Mouse (Mus musculus): ENCODE data around the gene Gprc5c. TPM values are rescaled to one million over a fixed set of nuclear protein-coding genes. Genes with fewer than 3 reads are reported as not detected.
A peak's percentile ranks its signal among the peaks of the same experiment; 100 is the strongest.
"Not testable (repeated sequence)": the region's sequence is repeated elsewhere in the genome, so short reads cannot be mapped to it uniquely, and the experiment has no call there.

Gene Gprc5c
- polyA plus RNA-seq, 1 experiment = 18.2 TPM

DNA sequence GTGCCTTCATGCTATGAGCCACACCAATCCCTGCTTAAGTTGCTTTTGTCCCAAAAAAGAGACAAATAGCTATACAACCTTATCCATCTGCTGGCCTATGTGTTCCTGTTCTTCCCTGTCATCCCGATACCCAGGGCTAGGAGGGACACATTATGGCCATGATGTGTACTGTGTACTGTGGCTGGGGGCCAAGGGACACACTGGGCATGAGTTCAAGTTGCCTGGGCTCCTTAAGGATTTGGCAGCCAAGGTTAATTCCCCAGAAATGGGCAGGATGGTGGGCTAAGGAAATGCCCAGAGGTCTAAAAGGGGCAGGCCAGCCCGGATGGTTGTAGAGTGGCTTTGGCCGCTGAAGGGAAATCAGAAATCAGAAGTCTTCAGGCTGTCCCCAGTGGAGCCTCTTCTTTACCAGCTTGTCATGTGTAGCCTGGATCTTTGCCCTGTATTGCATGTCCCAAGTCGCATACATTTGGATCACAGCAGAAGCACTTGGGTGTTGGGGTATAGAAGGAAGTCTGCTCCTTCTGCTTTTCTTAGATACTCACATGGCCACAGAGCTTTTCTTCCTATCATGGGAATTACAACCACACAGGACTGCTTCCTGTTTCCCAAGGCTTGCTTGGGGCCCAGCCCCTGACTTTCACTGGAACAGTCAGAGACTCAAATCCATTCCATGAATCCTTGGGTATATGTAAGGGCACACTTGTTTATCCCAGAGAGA, 33.6 kb downstream of the Gprc5c start:
- Histone ChIP-seq H3K4me3 (replicated peaks; ENCODE audit: extremely low read depth, low read depth, low read length) (no peak overlapping the region), H3K4me1 (ENCODE audit: control insufficient read depth, insufficient read depth, low read length) (no peaks in the 10 kb centered on the region)
- WGBS = 58% methylated on average over 4 of the region's 4 CpGs
- no peak for DNase-seq
- no peak for TF ChIP-seq CTCF (IDR thresholded peaks at IDR 0.05; ENCODE audit: insufficient read depth, low read length)
- no peak for TF ChIP-seq POLR2A (IDR thresholded peaks at IDR 0.05; ENCODE audit: borderline replicate concordance, extremely low read depth, low read depth, low read length)

DNA sequence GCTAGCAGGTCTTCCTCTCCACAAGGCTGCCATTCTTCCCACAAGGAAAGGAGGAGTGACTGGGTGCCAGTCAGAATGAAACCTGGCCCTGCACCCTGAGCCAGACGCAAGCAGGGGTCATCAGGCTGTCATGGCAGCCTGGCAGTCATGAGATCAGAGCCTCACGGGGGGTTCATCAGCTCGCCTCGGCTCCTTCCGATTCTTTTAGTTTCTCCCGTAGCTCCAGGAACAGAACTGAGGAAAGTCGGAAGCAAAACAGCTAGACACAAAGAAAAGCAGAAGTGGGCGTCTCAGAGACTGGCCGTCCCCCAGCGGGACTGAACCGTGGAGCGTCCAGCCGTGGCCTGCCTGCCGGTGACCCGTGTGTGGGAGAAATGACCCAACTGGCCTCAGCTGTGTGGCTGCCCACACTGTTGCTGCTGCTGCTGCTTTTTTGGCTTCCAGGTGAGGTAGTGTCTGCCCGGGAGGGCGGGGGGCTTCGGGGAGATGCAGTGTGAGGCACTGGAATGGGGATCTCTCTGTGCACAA, 39.1 kb downstream of the Gprc5c start, which contains the start of gene Cd300a:
TSS of gene Cd300a (plus strand) at position 51 of the 528 bp plus-strand sequence.
- no peaks in the 10 kb centered on the region for H3K4me1 ChIP-seq (ENCODE audit: control insufficient read depth, insufficient read depth, low read length)
- H3K4me3 ChIP-seq (replicated peaks; ENCODE audit: extremely low read depth, low read depth, low read length) = peak within 1 kb of the TSS; percentile 30
- WGBS = 61% methylated on average over 18 of the region's 18 CpGs
- no peak for TF ChIP-seq CTCF (IDR thresholded peaks at IDR 0.05; ENCODE audit: insufficient read depth, low read length)
- TF ChIP-seq POLR2A (IDR thresholded peaks at IDR 0.05; ENCODE audit: borderline replicate concordance, extremely low read depth, low read depth, low read length) = no peak; the same call in 1 of the 2 replicates
- no peak for DNase-seq

- 50% methylated on average over 5 of the region's 5 CpGs for WGBS
- no peak for DNase-seq
- TF ChIP-seq POLR2A (IDR thresholded peaks at IDR 0.05; ENCODE audit: borderline replicate concordance, extremely low read depth, low read depth, low read length) (no peak), CTCF (IDR thresholded peaks at IDR 0.05; ENCODE audit: insufficient read depth, low read length) (no peak)
- no peaks in the 10 kb centered on the region for H3K4me1 ChIP-seq (ENCODE audit: control insufficient read depth, insufficient read depth, low read length)
- H3K4me3 ChIP-seq (replicated peaks; ENCODE audit: extremely low read depth, low read depth, low read length) = peak overlapping the region; percentile 30
Observed at GRCm38 (mm10) chr11:114890542-114890941, 39.6 kb downstream of the Gprc5c start.

GRCm38 (mm10) chr11:114896085-114896484, 45.1 kb downstream of the Gprc5c start:
- no peaks in the 10 kb centered on the region for H3K4me1 ChIP-seq (ENCODE audit: control insufficient read depth, insufficient read depth, low read length)
- no peak overlapping the region for H3K4me3 ChIP-seq (replicated peaks; ENCODE audit: extremely low read depth, low read depth, low read length)
- WGBS = 78% methylated on average over 3 of the region's 3 CpGs
- DNase-seq = no peak
- TF ChIP-seq CTCF (IDR thresholded peaks at IDR 0.05; ENCODE audit: insufficient read depth, low read length) = no peak
- TF ChIP-seq POLR2A (IDR thresholded peaks at IDR 0.05; ENCODE audit: borderline replicate concordance, extremely low read depth, low read depth, low read length) = no peak

- H3K4me1 ChIP-seq (ENCODE audit: control insufficient read depth, insufficient read depth, low read length) = no peaks in the 10 kb centered on the region
- WGBS = 26% methylated on average over 1 of the region's 1 CpGs
- no peak for DNase-seq
- TF ChIP-seq POLR2A (IDR thresholded peaks at IDR 0.05; ENCODE audit: borderline replicate concordance, extremely low read depth, low read depth, low read length) = no peak
- TF ChIP-seq CTCF (IDR thresholded peaks at IDR 0.05; ENCODE audit: insufficient read depth, low read length) = no peak
- H3K4me3 ChIP-seq (replicated peaks; ENCODE audit: extremely low read depth, low read depth, low read length) = no peak overlapping the region
Observed at GRCm38 (mm10) chr11:114898026-114898425, 47.1 kb downstream of the Gprc5c start.

DNA sequence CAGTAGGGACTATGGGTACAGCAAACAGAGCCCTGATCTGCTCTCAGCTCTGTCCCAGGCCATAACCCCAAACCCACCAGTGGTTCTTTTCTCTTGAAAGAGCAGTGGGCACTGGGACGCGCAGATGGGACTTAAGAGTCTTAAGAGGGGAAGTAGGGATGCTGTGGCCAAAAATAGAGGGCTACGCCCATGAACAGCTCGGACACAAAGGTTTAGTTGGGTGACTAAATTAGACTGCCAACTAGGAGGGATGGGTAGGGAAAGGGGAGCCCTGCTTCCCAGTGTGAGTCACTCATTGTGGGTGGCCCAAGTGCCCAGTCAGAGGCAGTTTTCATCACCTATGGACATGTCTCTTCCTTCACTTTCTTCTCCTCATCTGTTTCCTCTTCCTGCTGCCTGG, 52.3 kb downstream of the Gprc5c start:
- H3K4me3 ChIP-seq (replicated peaks; ENCODE audit: extremely low read depth, low read depth, low read length) = no peak overlapping the region
- DNase-seq = no peak
- 79% methylated on average over 4 of the region's 4 CpGs for WGBS
- H3K4me1 ChIP-seq (ENCODE audit: control insufficient read depth, insufficient read depth, low read length) = no peaks in the 10 kb centered on the region
- no peak for TF ChIP-seq CTCF (IDR thresholded peaks at IDR 0.05; ENCODE audit: insufficient read depth, low read length)
- no peak for TF ChIP-seq POLR2A (IDR thresholded peaks at IDR 0.05; ENCODE audit: borderline replicate concordance, extremely low read depth, low read depth, low read length)

GRCm38 (mm10) chr11:114907567-114907966, 56.6 kb downstream of the Gprc5c start:
- Histone ChIP-seq H3K4me1 (ENCODE audit: control insufficient read depth, insufficient read depth, low read length) (no peaks in the 10 kb centered on the region), H3K4me3 (replicated peaks; ENCODE audit: extremely low read depth, low read depth, low read length) (no peak overlapping the region)
- no peak for DNase-seq
- WGBS = 74% methylated on average over 4 of the region's 4 CpGs
- TF ChIP-seq POLR2A (IDR thresholded peaks at IDR 0.05; ENCODE audit: borderline replicate concordance, extremely low read depth, low read depth, low read length) (no peak), CTCF (IDR thresholded peaks at IDR 0.05; ENCODE audit: insufficient read depth, low read length) (no peak)

GRCm38 (mm10) chr11:114908086-114908485, 57.1 kb downstream of the Gprc5c start:
- no peaks in the 10 kb centered on the region for H3K4me1 ChIP-seq (ENCODE audit: control insufficient read depth, insufficient read depth, low read length)
- DNase-seq = no peak
- H3K4me3 ChIP-seq (replicated peaks; ENCODE audit: extremely low read depth, low read depth, low read length) = no peak overlapping the region
- TF ChIP-seq CTCF (IDR thresholded peaks at IDR 0.05; ENCODE audit: insufficient read depth, low read length) (no peak), POLR2A (IDR thresholded peaks at IDR 0.05; ENCODE audit: borderline replicate concordance, extremely low read depth, low read depth, low read length) (no peak)
- 42% methylated on average over 4 of the region's 4 CpGs for WGBS

DNA sequence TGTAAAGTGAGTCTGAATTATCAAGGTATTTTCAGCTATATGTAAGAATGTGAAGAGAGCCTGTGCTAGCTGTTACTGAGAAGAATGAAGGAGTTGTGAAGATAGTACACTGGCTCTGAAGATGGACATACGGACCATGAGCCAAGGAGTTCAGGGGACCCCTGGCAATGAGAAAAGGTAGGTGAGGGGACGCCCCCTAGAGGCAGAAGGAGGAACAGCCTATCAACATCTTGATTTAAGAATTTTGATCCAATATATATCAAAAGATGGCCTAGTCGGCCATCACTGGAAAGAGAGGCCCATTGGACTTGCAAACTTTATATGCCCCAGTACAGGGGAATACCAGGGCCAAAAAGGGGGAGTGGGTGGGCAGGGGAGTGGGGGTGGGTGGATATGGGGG, 58.6 kb downstream of the Gprc5c start:
- WGBS = 33% methylated on average over 3 of the region's 3 CpGs
- not testable (repeated sequence) for DNase-seq; H3K4me3 ChIP-seq (replicated peaks; ENCODE audit: extremely low read depth, low read depth, low read length); H3K4me1 ChIP-seq (ENCODE audit: control insufficient read depth, insufficient read depth, low read length)

GRCm38 (mm10) chr11:114912847-114913246, 61.9 kb downstream of the Gprc5c start:
- WGBS = 7% methylated on average over 9 of the region's 9 CpGs
- TF ChIP-seq POLR2A (IDR thresholded peaks at IDR 0.05; ENCODE audit: borderline replicate concordance, extremely low read depth, low read depth, low read length) (no peak), CTCF (IDR thresholded peaks at IDR 0.05; ENCODE audit: insufficient read depth, low read length) (peak; percentile 94)
- no peak overlapping the region for H3K4me3 ChIP-seq (replicated peaks; ENCODE audit: extremely low read depth, low read depth, low read length)
- peak; percentile 72 for DNase-seq
- H3K4me1 ChIP-seq (ENCODE audit: control insufficient read depth, insufficient read depth, low read length) = no peaks in the 10 kb centered on the region

Data from lung, adult 2 months (tissue).